Mouse (Mus musculus) hindbrain, embryonic 12.5 days (tissue): ENCODE results near the gene Il7r. TPM values are rescaled to one million over a fixed set of nuclear protein-coding genes. Genes with fewer than 3 reads are reported as not detected.

Experiments used
- ATAC-seq: fragments of 200-750 bp; cut with Nextera tagmentation; 2 replicates; pipeline ENCODE4 v1.8.0; 2017; ENCODE audit warnings: moderate TSS enrichment; ENCODE audit not compliant: low FRiP score
- H3K27ac ChIP-seq: fragments of 300-500 bp; sonication (generic); 2 replicates; pipeline ENCODE4 v1.5.1; 2016; ENCODE audit warnings: mild to moderate bottlenecking
- H3K27me3 ChIP-seq: fragments of 300-500 bp; sonication (generic); 2 replicates; pipeline ENCODE4 v1.6.1; 2016; ENCODE audit warnings: mild to moderate bottlenecking
- H3K36me3 ChIP-seq: fragments of 300-500 bp; sonication (generic); 2 replicates; pipeline ENCODE4 v1.6.1; 2016; ENCODE audit warnings: mild to moderate bottlenecking
- H3K4me1 ChIP-seq: fragments of 300-500 bp; sonication (generic); 2 replicates; pipeline ENCODE4 v1.6.1; 2016
- H3K4me2 ChIP-seq: fragments of 300-500 bp; sonication (generic); replicated peaks from 2 replicates; pipeline ENCODE4 v1.6.1; 2016; ENCODE audit warnings: mild to moderate bottlenecking
- H3K4me3 ChIP-seq: fragments of 300-500 bp; sonication (generic); 2 replicates; pipeline ENCODE4 v1.5.1; 2016; ENCODE audit warnings: mild to moderate bottlenecking
- H3K9ac ChIP-seq: fragments of 300-500 bp; sonication (generic); 2 replicates; pipeline ENCODE4 v1.6.1; 2016; ENCODE audit warnings: mild to moderate bottlenecking, moderate library complexity
- H3K9me3 ChIP-seq: fragments of 300-500 bp; sonication (generic); replicated peaks from 2 replicates; pipeline ENCODE4 v1.6.1; 2016; ENCODE audit warnings: mild to moderate bottlenecking
- WGBS: fragments of 180-500 bp; shearing (Covaris S2); methylation state at CpG from one replicate; pipeline ENCODE4 v1.1.7; 2016; 5-methylcytosine and 5-hydroxymethylcytosine counted together
- polyA plus RNA-seq: library from polyadenylated mRNA; unstranded; fragments of >200 nt; fragmentation: Nextera tagmentation; extraction: Ambion mirVana; gene quantifications from 2 replicates; pipeline ENCODE4 v1.2.1, GENCODE M21; 2016

Il7r gene
- polyA plus RNA-seq, 1 experiment from 2014 or later, result not detected

- Histone ChIP-seq H3K9ac (no peak overlapping the region), H3K4me1 (no peaks in the 10 kb centered on the region), H3K27ac (no peak overlapping the region), H3K4me3 (no peak overlapping the region), H3K36me3 (no peaks in the 10 kb centered on the region), H3K27me3 (no peaks in the 10 kb centered on the region), H3K4me2 (no peak overlapping the region), H3K9me3 (no peaks in the 10 kb centered on the region)
- ATAC-seq, result no peak
- WGBS, result 70% methylated on average over 7 of the region's 7 CpGs
Observed at GRCm38 (mm10) chr15:9463521-9464027, 66.4 kb downstream of the Il7r start.

Other genes with a start within 250 kb of the Il7r start
- not detected in 2 replicates for gene Ugt3a2, start 194.6 kb downstream of the Il7r start, polyA plus RNA-seq
- 3.2 and 4.2 TPM in 2 replicates for gene Capsl, start 94.1 kb downstream of the Il7r start, polyA plus RNA-seq
- gene Spef2, start 218.7 kb upstream of the Il7r start, polyA plus RNA-seq, result 2.8 and 3.1 TPM in 2 replicates